Mouse (Mus musculus): ENCODE measurements at regions not wholly inside any gene's neighbourhood (a gene's known extent, or its start where the extent isn't known, plus 50 kb on each side); places are given as distances from the start of the nearest gene placed in this dataset.

DNA sequence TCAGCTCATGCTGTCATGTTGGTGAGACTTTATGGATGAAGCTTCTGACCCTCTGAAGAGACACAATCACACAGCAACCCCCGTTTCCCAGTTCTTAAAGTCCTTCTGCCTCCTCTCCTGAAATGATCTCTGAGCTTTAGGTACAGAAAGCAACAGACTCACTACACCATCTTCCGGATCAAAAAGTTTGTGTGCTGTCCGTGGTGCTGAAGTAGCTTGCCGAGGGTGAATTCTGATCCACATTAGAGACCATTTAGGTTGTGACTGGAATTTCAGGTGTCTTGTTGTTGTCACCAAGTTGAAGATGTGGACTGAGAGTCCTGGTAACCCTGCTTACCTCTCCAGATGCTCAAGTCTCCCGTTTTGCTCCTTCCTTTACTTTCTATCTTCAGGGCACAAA, 375.2 kb downstream of the Shisa9 start:
- peak; percentile 1 for DNase-seq (ENCODE audit: extremely low read depth, low read depth)

DNA sequence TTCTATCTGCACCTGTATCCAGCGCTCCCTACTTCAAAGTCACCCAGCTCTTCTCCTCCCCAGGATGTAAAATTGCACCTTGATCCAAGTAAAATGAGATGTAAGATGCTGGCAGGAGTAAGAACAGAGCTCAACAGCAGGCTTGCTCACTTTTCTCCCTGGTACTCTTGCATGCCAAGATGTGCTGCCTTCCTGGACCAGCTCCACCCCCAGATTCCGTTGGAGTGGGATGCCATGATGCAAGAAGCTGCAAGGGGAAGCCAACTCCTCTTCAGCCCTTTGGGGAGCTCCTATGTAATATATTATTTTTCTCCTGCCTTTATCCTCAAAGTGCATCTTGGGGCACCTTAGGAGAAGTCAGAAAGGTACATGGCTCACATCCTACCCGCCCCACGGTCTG, 405.6 kb downstream of the Shisa9 start:
- DNase-seq (ENCODE audit: extremely low read depth, low read depth) = no peak

DNA sequence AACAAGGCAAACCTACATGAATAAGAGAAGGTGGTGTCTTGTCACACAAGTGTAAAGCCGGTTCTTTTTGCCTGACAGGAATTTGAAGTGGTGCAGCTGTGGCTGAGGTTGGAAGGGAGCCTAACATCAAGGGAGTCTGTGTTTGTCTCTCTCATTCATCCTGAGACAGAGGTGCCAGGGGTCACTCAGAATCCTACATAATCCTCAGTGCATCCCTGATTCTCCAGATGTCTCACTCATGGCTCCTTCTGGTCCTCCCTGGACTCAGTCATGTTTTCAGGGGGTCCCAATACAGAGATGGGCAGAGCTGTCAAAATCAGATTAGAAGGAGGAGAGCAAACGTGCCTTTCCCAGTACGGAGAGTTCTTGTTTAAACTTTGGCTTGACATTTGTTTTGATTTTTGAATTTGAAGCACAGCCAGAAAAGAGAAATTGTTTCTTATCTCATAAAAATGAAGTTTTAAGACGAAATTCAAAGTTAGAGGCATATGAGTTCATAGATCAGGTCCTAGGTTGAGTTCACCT, 451.8 kb downstream of the Shisa9 start:
- no peak for DNase-seq (ENCODE audit: extremely low read depth, low read depth)

DNA sequence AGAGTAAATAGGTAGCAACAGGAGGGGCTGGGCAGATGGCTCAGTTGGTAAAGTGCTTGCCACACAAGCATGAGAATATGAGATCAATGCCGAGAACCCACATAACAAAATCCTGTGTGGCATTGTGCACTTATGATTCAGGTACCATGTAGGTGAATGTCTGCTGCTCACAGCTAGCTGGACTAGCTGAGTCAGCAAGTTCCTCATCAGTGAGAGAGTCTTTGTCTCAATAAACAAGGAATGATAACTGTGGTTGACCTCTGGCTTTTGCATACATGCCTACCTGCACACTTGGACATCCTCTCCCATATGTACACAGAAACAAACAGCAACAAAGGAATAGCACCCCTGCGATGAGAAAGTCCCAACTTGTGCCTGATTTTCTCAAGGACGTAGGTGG, 454.7 kb downstream of the Shisa9 start:
- no peak for DNase-seq (ENCODE audit: extremely low read depth, low read depth)

DNA sequence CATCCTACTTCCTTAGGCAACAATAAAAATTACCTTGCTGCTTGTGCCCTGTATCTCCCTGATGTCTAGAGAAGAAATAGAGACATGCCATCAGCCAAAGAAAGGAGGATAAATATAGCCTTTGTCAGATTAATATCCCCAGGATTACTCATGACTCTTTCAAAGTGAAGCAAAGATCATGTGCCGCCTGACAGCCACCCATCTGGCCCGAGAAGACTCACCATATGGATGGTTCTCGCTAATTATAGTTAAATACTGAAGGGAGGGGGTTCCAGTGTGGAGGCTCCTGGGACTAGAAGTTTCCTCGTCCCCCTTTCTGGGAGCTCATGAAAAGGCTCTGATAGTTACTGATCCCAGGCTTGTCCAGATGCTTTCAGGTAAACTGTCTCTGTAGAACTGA, 470.9 kb downstream of the Shisa9 start:
- DNase-seq (ENCODE audit: extremely low read depth, low read depth) = no peak
